Mouse (Mus musculus) lung, postnatal 4 days (tissue): ENCODE measurements around the gene Prox1.
A peak's percentile ranks its signal among the peaks of the same experiment; 100 is the strongest.

Experiments
- DNase-seq, 2 experiments: peaks; one replicate each; pipeline ENCODE4 v3.0.0; 2021

The Prox1 gene

DNA sequence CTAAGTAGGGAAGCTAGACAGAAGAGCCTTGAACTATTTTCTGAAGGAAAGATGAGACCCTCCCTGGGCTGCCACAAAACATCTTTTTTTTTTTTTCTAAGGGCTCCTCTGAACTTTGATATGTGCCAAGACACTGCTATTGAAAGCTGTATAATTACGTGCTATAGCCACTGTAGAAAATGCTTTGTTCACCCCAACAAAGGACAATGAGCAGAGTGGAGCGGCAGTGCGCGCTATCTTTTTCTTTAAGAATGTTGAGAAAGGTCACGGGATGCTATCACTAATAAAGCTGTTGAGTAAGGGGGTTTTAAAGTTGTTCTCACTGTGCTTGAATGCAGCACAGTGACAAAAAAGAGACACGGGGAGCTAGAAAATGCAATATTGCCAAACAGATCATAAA lies 30.0 kb downstream of the Prox1 start:
- no peak for DNase-seq

DNA sequence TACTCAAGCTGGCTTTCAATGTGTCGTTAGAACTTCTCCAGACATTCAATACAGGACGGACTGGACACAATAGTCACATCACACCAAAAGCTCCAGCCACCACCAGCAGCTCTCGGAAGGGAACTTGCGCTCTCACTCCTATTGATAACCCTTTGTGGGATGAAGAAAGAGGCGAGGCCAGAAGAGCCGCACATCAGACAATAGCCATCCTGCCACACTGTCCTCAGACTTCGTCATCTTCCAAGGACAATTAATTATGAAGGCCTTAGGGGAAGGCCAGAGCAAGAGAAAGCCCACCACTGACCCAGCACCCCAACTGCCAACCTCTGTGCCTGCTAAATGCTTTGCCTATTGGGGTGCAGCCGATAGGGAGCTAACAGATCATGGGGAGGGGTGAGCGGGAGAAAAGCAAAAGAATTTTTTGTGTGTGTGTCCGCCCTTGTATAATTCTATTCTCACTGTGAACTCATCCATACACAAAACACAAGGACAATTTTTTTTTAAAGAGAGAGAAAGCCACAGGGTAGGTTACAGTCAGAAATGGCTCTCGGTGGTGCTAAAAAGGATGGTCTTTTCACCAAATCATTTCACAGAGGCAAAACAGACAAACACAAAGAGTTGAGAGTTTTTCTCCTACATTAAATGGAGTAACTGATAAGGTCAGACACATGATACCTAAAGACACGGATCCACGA lies 30.7 kb downstream of the Prox1 start:
- no peak for DNase-seq

- DNase-seq = peak in 1 of 2 experiments; percentile 28
These were observed 32.6 kb downstream of the Prox1 start for GRCm38 (mm10) chr1:190137943-190138342.

GRCm38 (mm10) chr1:190132897-190133296 lies 37.6 kb downstream of the Prox1 start:
- DNase-seq = no peak

DNA sequence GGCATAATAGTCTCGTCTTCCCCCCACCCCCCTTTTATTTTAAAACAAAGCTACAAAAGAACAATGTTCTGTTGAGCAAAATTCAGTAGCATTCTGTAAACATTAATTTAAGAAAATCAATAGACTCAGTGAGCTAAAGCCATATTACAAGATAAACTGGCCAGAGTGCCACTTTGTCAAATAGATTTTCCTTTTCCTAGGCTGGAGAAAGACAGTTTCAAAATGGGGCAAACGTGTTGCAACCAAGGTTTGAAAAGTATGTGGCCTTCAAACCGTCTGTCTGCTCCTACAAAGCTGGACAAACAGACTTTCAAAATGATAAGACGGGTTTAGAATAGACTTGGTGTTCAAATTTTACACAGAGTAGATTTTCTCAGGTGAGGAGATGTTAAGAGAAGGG lies 39.6 kb downstream of the Prox1 start:
- DNase-seq = no peak

GRCm38 (mm10) chr1:190129553-190129952 lies 41.0 kb downstream of the Prox1 start:
- DNase-seq = no peak

- no peak for DNase-seq
These were observed 41.7 kb downstream of the Prox1 start for GRCm38 (mm10) chr1:190128674-190129322.

- DNase-seq = no peak
These were observed 42.6 kb downstream of the Prox1 start for GRCm38 (mm10) chr1:190127878-190128277.

DNA sequence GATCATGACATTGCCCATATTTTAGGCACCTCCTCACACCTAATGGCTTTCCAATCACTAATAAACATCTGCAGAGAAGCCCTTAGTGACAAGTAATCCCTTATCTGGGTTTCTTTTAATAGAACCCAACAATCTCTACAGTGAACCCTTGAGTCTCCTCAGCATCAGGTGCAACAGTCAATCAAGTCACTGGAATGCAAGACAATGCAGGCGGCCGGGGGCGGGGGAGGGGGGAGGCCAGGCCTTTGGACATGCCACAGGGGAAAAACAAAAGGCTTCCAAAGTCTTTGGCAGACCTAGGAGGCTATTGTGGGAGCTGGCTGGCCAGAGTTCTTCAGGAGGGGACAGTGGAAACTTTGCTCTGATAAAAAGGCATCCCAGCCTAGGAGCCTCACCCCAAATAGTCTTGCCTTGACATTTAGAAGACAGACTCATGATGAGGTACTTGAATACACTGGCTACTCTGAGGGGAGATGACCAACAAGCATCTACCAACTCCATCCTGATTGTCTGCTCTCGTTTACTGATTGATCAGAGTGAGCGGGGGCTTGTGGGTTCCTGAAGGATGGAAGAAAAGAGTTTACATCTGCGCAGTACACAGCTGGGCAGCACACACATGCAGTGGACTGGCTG lies 43.2 kb downstream of the Prox1 start:
- DNase-seq = no peak

- no peak for DNase-seq
These were observed 45.4 kb downstream of the Prox1 start for GRCm38 (mm10) chr1:190124961-190125739.

DNA sequence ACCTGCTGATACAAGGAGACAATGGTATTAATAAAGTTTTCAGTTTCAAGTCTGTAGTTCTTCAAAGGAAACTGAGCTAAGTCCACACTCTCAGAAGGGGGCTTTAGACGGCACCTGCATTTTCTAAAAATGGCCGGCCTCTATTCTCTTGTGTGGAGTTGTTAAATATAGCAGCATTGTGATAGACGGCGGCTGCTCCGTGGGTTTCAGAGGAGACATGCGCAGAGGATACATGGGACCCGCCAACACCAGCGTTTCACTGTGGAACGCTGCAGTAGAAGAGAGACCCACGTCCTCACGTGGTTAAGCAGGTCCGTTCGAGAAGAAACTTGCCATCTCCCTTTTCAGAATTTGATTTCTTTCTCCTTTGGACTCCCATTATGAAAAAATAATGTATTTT lies 47.1 kb downstream of the Prox1 start:
- no peak for DNase-seq

GRCm38 (mm10) chr1:190115985-190116384 lies 54.5 kb downstream of the Prox1 start:
- DNase-seq = no peak

DNA sequence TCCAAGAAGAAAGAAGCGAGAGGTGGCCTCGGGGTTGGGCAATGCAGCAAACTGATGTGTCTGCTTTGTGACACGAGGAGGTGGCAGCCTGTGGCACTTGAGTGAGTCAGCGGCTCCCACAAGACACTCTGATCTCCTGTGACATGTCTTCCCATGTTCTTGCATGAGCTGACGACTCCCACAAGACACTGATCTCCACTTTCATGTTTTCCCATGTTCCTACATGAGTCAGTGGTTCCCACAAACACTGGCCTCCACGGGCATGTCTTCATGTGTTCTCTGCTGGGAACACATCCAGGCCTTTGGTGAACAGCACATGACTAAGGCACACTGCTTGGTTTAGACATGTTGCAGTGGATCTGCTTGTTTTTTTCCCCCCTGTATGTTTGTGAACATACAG lies 58.8 kb downstream of the Prox1 start:
- DNase-seq = no peak

DNA sequence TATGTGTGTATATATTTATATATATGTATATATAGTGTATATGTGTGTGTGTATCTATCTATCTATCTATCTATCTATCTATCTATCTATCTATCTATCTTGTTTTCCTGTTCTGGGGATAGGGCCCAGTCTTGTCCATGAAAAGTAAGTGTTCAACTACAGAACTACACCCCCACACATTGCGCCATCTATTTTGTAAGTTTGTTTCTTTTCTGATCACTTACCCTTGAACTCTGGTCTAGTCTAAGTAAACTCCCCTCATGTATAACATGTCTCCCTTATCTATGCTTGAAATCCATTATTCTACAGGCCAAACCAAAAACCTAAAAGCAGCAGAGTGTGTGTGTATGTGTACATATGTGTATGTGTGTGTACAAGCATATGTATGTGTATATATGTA lies 62.9 kb downstream of the Prox1 start:
- DNase-seq = no peak

GRCm38 (mm10) chr1:190106674-190107420 lies 63.7 kb downstream of the Prox1 start:
- peak in 1 of 2 experiments; percentile 5 for DNase-seq

DNA sequence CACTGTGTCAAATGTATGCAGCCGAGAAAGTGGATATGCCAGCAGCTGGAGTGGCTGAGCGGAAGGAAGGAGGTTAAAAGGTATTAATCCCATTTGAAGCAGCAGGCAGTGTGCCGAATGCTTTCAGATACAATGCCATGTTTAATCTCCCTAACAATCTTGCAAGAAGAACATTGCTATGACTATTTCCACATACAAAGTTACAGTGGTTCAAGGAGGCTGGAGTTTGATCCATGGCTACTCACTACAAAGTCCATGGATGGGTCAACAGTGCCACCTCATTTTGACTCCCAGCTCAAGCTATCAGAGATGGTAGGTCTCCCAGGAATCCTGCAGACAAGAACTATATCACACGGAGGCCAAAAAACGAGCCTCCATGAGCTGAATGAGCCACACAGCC lies 64.5 kb downstream of the Prox1 start:
- no peak for DNase-seq

GRCm38 (mm10) chr1:190093326-190093725 lies 77.2 kb downstream of the Prox1 start:
- no peak for DNase-seq

DNA sequence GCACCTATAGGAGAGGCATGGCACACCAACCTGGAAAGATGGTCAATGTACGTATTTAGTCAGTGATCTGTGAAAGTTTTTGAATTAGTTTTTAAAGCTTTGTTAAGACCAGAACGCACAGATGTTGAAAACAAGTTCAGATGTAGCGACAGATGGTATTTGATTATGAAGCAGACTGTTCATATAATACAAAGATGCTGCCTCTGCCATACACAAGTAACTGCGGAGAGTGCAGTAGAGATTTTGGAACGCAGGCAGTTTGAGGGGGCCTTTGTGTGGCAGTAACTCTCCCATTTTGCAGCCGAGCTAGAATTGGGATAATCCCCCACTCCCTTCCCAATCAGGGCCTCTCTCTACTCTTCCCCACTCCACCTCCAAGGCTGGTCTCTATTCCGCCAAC lies 78.4 kb downstream of the Prox1 start:
- no peak for DNase-seq

- DNase-seq = no peak
These were observed 81.6 kb downstream of the Prox1 start for GRCm38 (mm10) chr1:190088929-190089328.

DNA sequence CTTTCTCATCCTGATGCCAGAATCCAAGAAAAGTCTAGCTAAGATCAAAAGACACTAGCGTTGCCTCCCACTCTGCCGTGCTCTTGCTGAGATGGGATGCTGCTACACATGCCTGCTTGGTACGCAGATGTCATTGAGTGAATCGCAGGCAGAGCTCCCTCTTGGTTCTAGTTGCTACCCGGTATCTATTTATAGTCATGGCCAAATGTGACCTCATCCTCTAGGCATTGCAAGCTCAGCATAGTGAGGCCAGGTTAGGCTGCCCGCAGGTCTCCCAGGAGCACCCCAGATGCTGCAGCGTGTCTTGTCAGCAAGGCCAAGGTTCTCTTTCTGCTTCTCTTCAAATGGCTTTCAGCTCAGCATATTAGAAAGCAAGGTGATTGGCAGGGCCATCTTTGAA lies 84.8 kb downstream of the Prox1 start:
- no peak for DNase-seq

- no peak for DNase-seq
These were observed 90.8 kb downstream of the Prox1 start for GRCm38 (mm10) chr1:190079643-190080275.

GRCm38 (mm10) chr1:190076601-190077000 lies 93.9 kb downstream of the Prox1 start:
- DNase-seq = no peak
